Mouse (Mus musculus): ENCODE results near the gene Mctp2. TPM values are rescaled to one million over a fixed set of nuclear protein-coding genes. Genes with fewer than 3 reads are reported as not detected.

Gene Mctp2
- polyA plus RNA-seq, 1 experiment = 0.95 TPM

DNA sequence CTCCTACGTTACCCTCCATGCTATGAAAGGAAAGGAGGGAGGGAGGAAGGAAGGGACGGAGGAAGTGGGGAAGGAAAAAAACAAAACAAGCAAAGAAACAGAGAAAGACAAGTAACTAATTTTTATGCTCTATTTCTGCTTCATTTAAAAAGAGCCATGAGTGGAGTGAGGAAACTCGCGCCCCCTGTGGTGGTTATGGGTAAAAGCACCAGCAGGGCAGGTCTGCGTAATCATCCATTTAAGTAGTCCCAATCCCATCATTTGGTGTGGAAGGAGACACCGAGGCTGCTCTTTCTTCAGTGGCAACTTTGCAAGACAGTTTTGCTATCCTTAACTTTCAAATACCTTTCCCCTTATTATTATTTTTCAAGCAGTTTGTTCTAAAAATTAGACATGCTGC, 202.2 kb downstream of the Mctp2 start:
- DNase-seq (ENCODE audit: low read depth, low spot score) = no peak
- 64% methylated on average over 6 of the region's 6 CpGs for WGBS

DNA sequence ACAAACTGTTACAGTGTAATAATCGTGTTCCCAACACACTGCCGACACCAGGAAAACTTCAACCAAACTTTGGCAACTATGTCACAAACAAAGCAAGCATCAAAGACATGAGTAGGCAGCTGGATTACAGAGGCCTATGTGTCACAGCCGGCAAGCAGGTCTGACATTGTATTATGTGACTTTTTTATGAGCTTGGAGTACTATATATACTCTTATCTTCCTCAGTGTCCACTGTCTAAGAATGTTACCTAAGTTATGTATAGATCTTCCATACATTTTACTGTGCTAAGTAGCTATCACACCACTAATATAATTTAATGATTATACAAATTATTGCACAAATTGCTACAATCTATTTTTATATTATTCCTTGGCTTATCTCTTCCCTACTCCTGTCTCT, 202.8 kb downstream of the Mctp2 start:
- no peak for DNase-seq (ENCODE audit: low read depth, low spot score)
- 25% methylated on average over 3 of the region's 3 CpGs for WGBS

DNA sequence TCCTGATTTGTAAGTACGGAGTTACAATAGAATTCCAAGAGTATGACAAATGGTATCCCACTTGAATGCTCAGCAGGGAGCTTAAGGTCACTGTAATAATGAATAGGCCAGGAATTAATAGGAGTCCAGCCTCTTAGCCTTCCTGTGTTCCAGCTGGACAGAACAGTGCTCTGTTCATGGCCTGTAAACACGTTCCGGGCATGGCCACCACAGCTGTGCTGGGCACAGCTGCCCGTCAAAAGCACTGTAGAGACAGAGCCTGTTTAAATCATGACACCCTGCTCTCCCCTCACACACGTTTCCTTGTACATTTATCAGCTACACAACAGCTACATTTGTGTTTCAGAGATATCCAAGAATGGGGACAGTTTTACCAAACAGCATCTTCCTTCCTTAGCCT, 205.7 kb downstream of the Mctp2 start:
- WGBS = 78% methylated on average over 5 of the region's 5 CpGs
- no peak for DNase-seq (ENCODE audit: low read depth, low spot score)

DNA sequence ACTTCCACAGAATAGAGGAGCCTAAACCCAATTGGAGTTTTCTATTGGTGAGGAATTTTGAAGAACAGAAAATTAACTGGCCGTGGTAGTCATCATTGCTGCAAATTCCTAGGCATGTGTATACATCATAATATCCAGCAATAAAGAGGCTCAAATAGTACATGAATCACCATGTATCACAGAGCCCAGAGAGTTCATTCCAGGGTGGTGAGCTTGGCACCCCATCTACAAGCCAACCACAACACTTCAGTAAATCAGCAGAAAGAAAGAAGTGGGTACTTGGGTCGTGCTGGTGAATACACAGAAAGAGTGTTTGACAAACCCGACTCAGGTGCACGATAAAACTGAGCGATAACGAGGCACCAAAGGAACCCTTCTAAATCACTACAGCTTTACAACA, 207.8 kb downstream of the Mctp2 start:
- no peak for DNase-seq (ENCODE audit: low read depth, low spot score)
- 87% methylated on average over 6 of the region's 6 CpGs for WGBS

DNA sequence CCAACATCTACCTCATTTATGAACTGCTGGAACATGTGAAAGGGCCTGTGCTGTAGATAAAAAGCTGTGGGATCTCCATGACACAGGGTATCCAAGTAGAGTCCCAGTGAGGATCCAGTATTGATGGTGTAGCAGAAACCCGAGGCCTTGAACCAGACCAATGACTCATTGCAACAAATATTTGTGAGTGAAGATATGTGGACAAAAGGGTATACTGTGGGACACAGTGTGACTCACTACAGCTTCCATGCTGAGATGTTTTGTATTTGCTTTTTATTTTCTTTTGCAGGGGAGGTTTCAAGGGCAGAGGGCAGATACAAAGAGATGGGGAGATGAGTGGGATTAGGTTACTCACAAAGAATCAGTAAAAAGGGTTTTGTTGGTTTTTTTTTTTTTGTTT, 209.4 kb downstream of the Mctp2 start:
- WGBS = 73% methylated on average over 1 of the region's 1 CpGs
- DNase-seq (ENCODE audit: low read depth, low spot score) = no peak

DNA sequence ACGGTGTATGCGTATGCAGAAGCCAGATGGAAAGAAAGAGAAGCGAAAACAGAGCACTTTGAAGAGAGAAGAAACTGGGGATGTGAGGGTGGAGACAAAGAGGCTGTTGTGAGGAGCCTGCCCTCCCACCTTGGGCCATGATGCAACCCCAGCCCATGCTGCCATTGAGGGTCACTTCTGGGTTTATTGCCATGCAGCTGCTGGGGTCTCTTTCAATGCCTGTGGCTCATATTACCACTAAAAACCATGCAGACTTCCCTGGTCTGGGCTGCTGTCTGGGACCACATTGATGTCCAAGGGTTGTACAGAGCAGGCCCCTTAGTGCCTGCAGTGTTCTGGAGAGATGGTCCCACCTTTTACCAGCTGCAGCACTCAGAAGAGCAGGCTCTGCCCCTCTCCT, 210.0 kb downstream of the Mctp2 start:
- 93% methylated on average over 3 of the region's 3 CpGs for WGBS
- no peak for DNase-seq (ENCODE audit: low read depth, low spot score)

DNA sequence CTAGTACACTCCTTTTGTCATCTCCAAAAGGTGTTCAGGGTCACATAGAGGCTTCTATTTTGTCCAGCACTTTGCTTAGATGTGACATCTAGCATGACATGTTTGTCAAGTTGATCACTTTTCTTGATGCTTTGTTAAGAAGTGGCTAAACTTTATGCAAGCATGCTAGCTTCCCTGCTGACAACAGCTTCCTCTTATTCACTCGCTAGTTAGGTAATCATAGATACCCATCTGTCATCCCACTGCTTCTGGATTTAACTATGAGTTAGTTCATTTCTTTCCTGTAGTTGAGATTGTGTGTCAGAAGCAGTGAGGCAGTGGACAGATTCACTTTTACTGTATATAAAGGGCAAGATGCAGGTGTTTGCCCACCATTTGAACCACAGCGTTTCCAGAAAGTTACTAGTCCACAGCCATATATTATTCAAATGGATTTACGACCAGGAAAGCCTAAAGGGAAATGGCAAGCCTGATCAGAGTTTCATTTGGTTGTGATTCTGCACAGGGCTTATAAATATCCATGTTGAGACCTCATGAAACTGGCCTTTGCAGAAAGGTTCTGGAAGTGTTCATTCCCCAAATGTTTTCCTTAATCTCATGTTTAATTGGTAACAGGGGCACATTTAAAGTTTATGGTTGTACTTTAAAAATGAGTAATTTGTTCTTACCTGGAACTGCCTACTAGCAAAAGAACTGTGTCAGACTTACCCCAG, 216.8 kb downstream of the Mctp2 start:
- 64% methylated on average over 3 of the region's 3 CpGs for WGBS
- no peak for DNase-seq (ENCODE audit: low read depth, low spot score)

DNA sequence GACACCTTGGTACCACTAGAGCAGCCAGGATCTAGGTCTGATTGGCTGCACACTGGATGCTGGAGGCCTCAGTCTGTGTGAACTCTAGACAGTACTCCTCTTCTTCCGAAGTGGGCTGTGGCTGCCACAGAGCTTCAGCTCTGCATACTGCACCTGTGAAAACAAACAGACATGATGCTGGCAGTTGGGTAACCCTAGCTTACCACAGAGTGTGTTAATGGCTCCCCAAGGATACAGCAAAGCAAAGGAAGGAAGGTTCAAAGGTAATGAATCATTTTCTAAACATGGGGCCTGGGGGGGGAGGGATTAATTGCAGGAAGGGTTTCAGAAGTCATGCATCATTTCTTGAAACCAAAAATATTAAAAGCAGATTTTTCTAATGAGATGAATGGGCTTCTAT, 225.7 kb downstream of the Mctp2 start:
- 62% methylated on average over 1 of the region's 1 CpGs for WGBS
- DNase-seq (ENCODE audit: low read depth, low spot score) = no peak

DNA sequence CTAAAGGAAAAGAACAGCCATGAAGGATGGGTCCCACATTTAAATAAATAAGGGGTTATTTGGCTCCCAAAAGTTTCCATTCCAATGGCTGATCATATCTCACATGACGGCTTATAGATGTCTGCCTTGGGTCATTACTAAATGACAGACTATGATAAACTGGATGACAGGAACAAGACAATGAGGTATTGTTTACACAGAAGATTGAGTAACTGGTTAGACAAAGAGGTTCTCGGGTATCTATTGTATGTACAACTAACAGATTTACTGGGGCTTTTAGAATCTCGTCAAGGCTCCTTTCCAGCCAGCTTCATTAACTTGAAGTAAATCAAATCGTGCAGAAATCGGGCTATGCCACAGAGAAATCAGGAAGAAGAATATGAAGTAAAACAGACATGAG, 227.5 kb downstream of the Mctp2 start:
- no peak for DNase-seq (ENCODE audit: low read depth, low spot score)
- 73% methylated on average over 5 of the region's 5 CpGs for WGBS

DNA sequence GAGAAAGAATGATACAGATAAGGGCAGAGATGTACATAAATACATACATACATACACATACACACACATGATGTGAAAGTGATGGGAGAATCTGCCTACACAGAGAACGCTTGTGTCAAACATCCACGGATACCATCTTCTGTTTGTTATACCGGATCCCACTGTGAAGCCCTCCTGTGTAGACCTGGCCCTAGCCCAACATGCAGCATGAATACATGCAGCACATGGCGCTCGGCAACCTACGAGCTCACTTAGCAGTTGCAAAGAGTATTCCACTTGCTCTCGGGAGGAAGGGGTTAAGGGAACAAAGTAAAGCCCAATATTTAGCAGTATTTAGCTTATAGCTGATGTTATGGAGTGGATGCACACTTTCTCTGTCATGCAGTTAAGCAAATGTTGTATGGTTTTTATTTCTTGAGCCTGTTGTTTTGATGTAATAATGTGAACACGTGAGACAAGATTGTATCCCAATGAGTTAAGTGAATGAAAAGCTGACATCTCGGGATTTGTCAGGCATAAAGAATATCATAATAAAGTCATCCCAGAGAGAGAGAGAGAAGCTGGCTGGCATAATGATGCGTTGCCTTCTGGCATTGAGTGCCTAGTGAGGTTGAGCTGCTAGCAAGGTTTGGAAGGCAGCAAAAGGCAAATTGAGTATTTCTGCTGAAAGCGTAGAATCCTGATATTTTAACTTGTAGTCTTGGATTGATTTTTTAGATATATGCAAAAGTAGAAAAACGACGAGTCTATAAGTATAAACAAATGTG, 234.8 kb downstream of the Mctp2 start:
- DNase-seq (ENCODE audit: low read depth, low spot score) = no peak
- 82% methylated on average over 13 of the region's 13 CpGs for WGBS

DNA sequence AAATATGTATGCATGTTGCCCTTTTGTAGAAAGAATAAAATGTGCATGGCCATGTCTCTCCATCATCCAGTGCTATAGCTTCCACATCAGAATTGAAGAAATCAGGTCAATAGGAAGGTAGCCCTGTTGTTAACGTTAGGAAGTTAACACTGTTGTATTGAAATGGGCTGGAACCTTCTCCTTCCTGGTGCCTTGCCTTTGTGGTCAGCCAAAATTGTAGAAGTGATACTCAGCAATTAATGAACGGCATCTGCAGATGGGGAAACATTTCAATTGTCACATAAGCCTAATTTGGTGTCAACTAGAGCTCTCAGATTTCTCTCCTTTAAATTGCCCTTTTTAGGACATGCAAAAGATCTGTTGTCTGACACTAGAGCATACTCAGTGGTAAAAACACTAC, 238.0 kb downstream of the Mctp2 start:
- no peak for DNase-seq (ENCODE audit: low read depth, low spot score)
- WGBS = 69% methylated on average over 2 of the region's 2 CpGs

DNA sequence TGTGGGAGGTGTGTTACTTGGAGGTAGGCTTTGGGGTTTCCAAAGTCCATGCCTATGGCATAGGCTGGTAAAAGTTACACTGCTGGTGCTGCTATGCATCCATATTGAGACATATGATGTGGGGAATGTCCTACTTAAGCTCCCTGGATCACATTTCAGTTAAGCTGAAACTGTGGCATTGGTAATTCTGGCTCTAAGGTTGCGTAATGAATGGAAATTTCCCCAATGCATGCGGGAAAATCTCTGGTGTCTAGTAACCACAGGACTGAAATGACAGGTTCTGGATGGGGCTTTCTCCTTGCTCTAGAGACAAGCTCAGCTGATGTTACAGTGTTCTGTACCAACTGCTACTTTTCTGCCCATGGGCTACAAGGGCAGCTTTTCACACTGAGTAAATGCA, 240.1 kb downstream of the Mctp2 start:
- DNase-seq (ENCODE audit: low read depth, low spot score) = no peak
- 83% methylated on average over 2 of the region's 2 CpGs for WGBS

DNA sequence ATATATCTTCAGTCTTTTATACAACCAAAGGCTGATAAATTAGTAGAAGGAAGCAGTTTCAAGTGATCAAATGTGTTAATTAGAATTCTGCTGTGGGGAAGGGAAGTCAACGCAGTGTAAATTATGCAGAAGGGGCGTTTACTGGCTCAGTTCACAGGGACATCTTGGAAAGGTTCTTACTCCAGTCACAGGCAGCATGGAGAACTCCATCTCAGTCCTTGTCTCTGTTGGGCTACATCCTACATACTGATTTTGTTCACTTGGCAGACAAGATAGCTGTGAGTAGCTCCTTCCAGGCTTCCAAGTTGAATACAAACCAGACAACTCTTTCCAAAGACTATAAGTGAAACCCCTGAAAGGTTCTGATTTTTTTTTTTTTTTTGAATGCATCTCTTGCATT, 254.6 kb downstream of the Mctp2 start:
- DNase-seq (ENCODE audit: low read depth, low spot score) = no peak
- 71% methylated on average over 2 of the region's 2 CpGs for WGBS

DNA sequence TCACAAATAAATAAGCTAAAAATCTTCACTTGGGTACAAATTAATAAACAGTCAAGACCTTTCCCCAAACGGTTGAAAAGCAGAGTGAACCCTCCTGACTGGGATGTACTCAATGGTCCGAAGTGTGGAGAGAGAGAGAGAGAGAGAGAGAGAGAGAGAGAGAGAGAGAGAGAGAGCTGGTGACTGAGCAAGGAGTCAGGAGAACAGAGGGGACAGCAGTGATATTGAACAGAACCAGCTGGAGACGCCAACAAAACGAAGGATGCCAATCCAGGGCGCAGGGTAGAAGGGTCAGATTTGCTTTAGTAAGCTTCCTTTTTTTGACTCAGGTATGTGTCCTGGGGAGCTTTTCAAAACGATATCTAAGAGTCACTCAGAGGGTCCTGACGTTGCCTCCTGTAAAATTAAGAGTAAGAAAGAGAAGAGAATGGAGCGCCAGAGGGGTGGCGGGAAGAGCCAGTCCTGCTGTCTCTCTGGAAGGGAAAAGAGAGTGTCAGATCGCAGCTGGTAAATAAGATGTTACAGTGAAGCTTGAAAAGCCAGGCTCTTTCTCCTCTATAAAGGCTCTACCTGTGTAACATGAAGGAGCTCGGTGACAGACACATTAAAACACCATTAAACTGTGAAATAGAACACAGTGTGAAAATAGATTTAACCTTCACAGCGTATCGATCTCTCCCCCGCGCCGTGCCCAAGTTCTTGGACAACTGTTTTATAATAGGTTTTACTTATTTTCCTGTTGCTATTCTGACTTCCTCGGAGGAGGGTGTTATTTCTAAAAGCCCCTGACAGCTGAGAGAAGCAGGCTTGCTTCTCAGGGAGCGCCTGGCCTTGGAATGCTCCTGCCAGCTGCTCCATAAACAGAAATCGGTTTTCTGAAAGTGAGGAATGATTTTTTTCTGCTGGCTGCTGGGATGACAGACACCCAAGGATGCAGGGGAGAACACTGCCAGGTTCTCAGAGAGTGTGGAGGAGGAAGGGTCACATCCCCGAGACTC, 258.5 kb downstream of the Mctp2 start:
- no peak for DNase-seq (ENCODE audit: low read depth, low spot score)
- WGBS = 65% methylated on average over 20 of the region's 20 CpGs

Data from large intestine, adult 2 months (tissue).